Mouse (Mus musculus): Measurements from ENCODE around the gene Calm3. TPM values are rescaled to one million over a fixed set of nuclear protein-coding genes. Genes with fewer than 3 reads are reported as not detected.

Calm3 gene
- polyA plus RNA-seq, 1 experiment from 2014 or later, result 337 TPM

DNA sequence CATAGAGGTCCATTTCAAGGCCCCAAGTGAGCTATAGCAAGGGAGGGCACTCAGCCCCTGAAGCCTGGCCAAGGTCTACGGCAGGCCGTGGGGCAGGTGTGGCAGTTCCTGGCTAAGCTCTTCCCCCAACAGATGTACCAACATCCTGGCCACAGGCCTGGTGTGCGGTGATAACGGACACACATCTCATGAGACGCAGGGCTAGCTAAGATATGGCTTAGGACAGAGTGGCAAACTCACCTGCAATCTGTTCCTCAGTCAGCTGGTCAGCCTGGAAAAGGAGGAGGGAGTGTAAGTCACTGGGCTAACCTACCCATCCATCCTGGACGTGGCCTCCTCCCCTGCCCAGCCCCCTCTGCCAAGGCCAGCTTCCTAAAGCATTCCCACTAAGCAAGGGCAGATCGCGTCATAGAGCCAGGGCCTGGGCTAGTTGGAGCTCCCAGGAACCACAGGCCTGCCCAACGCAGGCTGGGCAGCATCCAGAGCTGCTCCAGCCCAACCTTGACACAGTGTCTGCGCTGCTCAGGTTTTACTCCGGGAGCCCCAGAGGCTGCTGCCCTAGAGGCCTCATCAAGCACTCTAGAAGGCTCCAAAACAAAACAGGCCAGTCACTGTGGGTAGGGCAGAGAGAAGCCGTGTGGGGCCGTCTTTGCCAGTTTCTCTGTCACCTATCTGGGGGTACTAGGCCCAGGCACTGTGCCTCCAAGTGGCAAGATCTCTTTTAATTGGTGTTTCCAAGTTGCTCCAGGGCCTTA, 4.3 kb downstream of the Calm3 start:
- Histone ChIP-seq H3K4me3 (ENCODE audit: low read depth, low read length) (peak overlapping the region; percentile 14; the same call in 1 of the 2 replicates), H3K36me3 (ENCODE audit: control insufficient read depth, insufficient read depth, low read length) (peaks cover 11% of the 10 kb centered on the region), H3K27ac (ENCODE audit: low read depth, low read length) (no peak overlapping the region), H3K4me1 (replicated peaks; ENCODE audit: control insufficient read depth, insufficient read depth, low read length) (peaks cover 30% of the 10 kb centered on the region), H3K9ac (ENCODE audit: low read depth, low read length) (no peak overlapping the region), H3K27me3 (ENCODE audit: control insufficient read depth, insufficient read depth, low read length) (no peaks in the 10 kb centered on the region), H3K9me3 (ENCODE audit: control insufficient read depth, low read length) (no peaks in the 10 kb centered on the region), H3K4me2 (replicated peaks; ENCODE audit: low read depth, low read length) (peak overlapping the region; percentile 5; the same call in 1 of the 2 replicates)
- DNase-seq (ENCODE audit: low spot score), result no peak
- WGBS, result 90% methylated on average over 13 of the region's 13 CpGs
- ATAC-seq (ENCODE audit: low FRiP score), result no peak

DNA sequence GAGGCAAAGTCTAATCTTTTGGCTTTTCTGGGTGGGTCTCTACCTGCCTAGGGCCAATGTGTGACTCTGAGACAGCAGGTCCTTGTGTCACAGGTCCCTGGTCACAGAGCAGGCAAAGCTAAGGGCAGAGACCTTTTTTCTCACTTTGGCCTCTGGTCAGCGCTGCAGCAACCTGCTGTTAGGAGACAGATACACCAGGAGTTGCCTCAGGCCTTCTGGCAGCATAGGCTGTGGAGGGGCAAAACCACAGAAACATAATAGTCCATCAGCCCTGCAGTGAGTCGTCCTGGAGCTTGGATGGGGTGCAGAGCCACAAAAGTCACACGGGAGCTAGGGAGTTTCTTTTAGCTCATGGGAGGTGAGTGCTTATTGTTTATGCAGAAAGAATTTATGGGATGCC, 5.2 kb downstream of the Calm3 start:
- no peaks in the 10 kb centered on the region for H3K9me3 ChIP-seq (ENCODE audit: control insufficient read depth, low read length)
- peaks cover 30% of the 10 kb centered on the region for H3K4me1 ChIP-seq (replicated peaks; ENCODE audit: control insufficient read depth, insufficient read depth, low read length)
- no peak overlapping the region for H3K9ac ChIP-seq (ENCODE audit: low read depth, low read length)
- no peak for DNase-seq (ENCODE audit: low spot score)
- H3K27ac ChIP-seq (ENCODE audit: low read depth, low read length), result no peak overlapping the region
- WGBS, result 95% methylated on average over 3 of the region's 3 CpGs
- no peaks in the 10 kb centered on the region for H3K27me3 ChIP-seq (ENCODE audit: control insufficient read depth, insufficient read depth, low read length)
- ATAC-seq (ENCODE audit: low FRiP score), result no peak
- peaks cover 11% of the 10 kb centered on the region for H3K36me3 ChIP-seq (ENCODE audit: control insufficient read depth, insufficient read depth, low read length)
- no peak overlapping the region for H3K4me3 ChIP-seq (ENCODE audit: low read depth, low read length)
- H3K4me2 ChIP-seq (replicated peaks; ENCODE audit: low read depth, low read length), result no peak overlapping the region

- Histone ChIP-seq H3K4me3 (ENCODE audit: low read depth, low read length) (no peak overlapping the region), H3K9ac (ENCODE audit: low read depth, low read length) (no peak overlapping the region), H3K4me1 (replicated peaks; ENCODE audit: control insufficient read depth, insufficient read depth, low read length) (peaks cover 30% of the 10 kb centered on the region), H3K4me2 (replicated peaks; ENCODE audit: low read depth, low read length) (no peak overlapping the region), H3K36me3 (ENCODE audit: control insufficient read depth, insufficient read depth, low read length) (peaks cover 11% of the 10 kb centered on the region), H3K27ac (ENCODE audit: low read depth, low read length) (no peak overlapping the region), H3K9me3 (ENCODE audit: control insufficient read depth, low read length) (no peaks in the 10 kb centered on the region), H3K27me3 (ENCODE audit: control insufficient read depth, insufficient read depth, low read length) (no peaks in the 10 kb centered on the region)
- DNase-seq (ENCODE audit: low spot score) (no peak), ATAC-seq (ENCODE audit: low FRiP score) (no peak)
- 88% methylated on average over 9 of the region's 9 CpGs for WGBS
Observed at GRCm38 (mm10) chr7:16918014-16918413, 5.9 kb downstream of the Calm3 start.

GRCm38 (mm10) chr7:16917447-16917846, 6.5 kb downstream of the Calm3 start:
- Histone ChIP-seq H3K36me3 (ENCODE audit: control insufficient read depth, insufficient read depth, low read length) (peaks cover 11% of the 10 kb centered on the region), H3K9me3 (ENCODE audit: control insufficient read depth, low read length) (no peaks in the 10 kb centered on the region), H3K27ac (ENCODE audit: low read depth, low read length) (no peak overlapping the region), H3K4me2 (replicated peaks; ENCODE audit: low read depth, low read length) (no peak overlapping the region), H3K9ac (ENCODE audit: low read depth, low read length) (no peak overlapping the region), H3K27me3 (ENCODE audit: control insufficient read depth, insufficient read depth, low read length) (no peaks in the 10 kb centered on the region), H3K4me1 (replicated peaks; ENCODE audit: control insufficient read depth, insufficient read depth, low read length) (peaks cover 27% of the 10 kb centered on the region), H3K4me3 (ENCODE audit: low read depth, low read length) (no peak overlapping the region)
- 65% methylated on average over 11 of the region's 11 CpGs for WGBS
- ATAC-seq (ENCODE audit: low FRiP score), result no peak
- no peak for DNase-seq (ENCODE audit: low spot score)

GRCm38 (mm10) chr7:16916342-16917265, 7.3 kb downstream of the Calm3 start:
- H3K36me3 ChIP-seq (ENCODE audit: control insufficient read depth, insufficient read depth, low read length), result peaks cover 11% of the 10 kb centered on the region
- 83% methylated on average over 30 of the region's 30 CpGs for WGBS

DNA sequence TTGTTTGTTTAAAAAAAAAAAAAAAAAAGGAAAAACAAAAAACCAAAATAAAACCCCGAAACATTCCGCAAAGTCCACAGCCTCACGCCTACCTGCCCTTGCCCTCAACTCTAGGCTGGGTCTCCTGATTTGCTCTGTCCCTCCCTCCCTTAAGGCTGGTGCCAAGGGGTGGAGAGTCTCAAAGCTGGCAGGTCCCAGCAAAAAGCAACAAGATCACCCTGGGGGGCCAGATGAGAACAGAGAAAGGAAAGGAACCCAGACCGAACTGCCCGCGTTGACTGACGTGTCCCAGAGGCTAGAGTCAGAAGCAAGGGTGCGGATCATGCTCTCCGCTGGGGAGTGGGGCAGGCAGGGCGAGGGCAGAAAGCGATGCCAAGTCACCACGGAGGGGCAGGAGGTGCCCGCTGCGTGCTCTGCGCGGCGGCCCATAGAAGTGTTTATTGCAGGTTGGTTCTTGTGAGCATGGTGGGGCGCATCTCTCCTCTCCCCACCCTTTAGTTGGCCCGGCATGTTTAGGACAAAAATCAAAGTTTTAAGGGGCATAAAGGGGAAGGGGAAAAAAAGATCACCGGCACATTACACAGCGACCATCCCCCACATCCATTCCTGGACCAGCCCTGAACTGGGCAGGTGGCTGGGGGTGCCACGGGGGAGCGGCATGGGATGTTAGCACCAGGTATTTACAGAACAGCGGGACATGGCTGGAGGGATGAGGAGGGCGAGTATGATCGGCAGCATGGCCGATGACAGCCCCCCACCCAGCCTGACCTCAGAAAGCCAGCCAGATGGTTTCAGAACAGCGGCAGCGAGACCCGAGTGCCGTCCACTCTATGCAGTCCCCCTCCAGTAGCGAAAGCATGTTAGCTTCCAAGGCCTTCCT, 8.2 kb downstream of the Calm3 start:
- Histone ChIP-seq H3K4me2 (replicated peaks; ENCODE audit: low read depth, low read length) (no peak overlapping the region), H3K9me3 (ENCODE audit: control insufficient read depth, low read length) (no peaks in the 10 kb centered on the region), H3K27me3 (ENCODE audit: control insufficient read depth, insufficient read depth, low read length) (no peaks in the 10 kb centered on the region), H3K9ac (ENCODE audit: low read depth, low read length) (no peak overlapping the region), H3K4me3 (ENCODE audit: low read depth, low read length) (no peak overlapping the region), H3K36me3 (ENCODE audit: control insufficient read depth, insufficient read depth, low read length) (peaks cover 11% of the 10 kb centered on the region), H3K4me1 (replicated peaks; ENCODE audit: control insufficient read depth, insufficient read depth, low read length) (peaks cover 13% of the 10 kb centered on the region), H3K27ac (ENCODE audit: low read depth, low read length) (no peak overlapping the region)
- DNase-seq (ENCODE audit: low spot score), result no peak
- no peak for ATAC-seq (ENCODE audit: low FRiP score)
- WGBS, result 88% methylated on average over 32 of the region's 32 CpGs

More at GRCm38 (mm10) chr7:16916342-16917265, 7.3 kb downstream of the Calm3 start:
- DNase-seq (ENCODE audit: low spot score), result no peak
- Histone ChIP-seq H3K9ac (ENCODE audit: low read depth, low read length) (no peak overlapping the region), H3K4me1 (replicated peaks; ENCODE audit: control insufficient read depth, insufficient read depth, low read length) (peaks cover 20% of the 10 kb centered on the region), H3K27me3 (ENCODE audit: control insufficient read depth, insufficient read depth, low read length) (no peaks in the 10 kb centered on the region), H3K27ac (ENCODE audit: low read depth, low read length) (no peak overlapping the region), H3K9me3 (ENCODE audit: control insufficient read depth, low read length) (no peaks in the 10 kb centered on the region), H3K4me3 (ENCODE audit: low read depth, low read length) (no peak overlapping the region), H3K4me2 (replicated peaks; ENCODE audit: low read depth, low read length) (no peak overlapping the region)
- ATAC-seq (ENCODE audit: low FRiP score), result no peak

GRCm38 (mm10) chr7:16914453-16915343, 9.2 kb downstream of the Calm3 start:
- Histone ChIP-seq H3K9me3 (ENCODE audit: control insufficient read depth, low read length) (no peaks in the 10 kb centered on the region), H3K4me2 (replicated peaks; ENCODE audit: low read depth, low read length) (no peak overlapping the region), H3K4me1 (replicated peaks; ENCODE audit: control insufficient read depth, insufficient read depth, low read length) (peaks cover 7% of the 10 kb centered on the region), H3K36me3 (ENCODE audit: control insufficient read depth, insufficient read depth, low read length) (peaks cover 11% of the 10 kb centered on the region), H3K4me3 (ENCODE audit: low read depth, low read length) (no peak overlapping the region), H3K27me3 (ENCODE audit: control insufficient read depth, insufficient read depth, low read length) (no peaks in the 10 kb centered on the region), H3K27ac (ENCODE audit: low read depth, low read length) (no peak overlapping the region), H3K9ac (ENCODE audit: low read depth, low read length) (no peak overlapping the region)
- DNase-seq (ENCODE audit: low spot score) (no peak), ATAC-seq (ENCODE audit: low FRiP score) (no peak)
- WGBS, result 87% methylated on average over 18 of the region's 18 CpGs
